Mouse (Mus musculus): ENCODE results near the gene Nupr1.
A peak's percentile ranks its signal among the peaks of the same experiment; 100 is the strongest.

Nupr1 gene

DNA sequence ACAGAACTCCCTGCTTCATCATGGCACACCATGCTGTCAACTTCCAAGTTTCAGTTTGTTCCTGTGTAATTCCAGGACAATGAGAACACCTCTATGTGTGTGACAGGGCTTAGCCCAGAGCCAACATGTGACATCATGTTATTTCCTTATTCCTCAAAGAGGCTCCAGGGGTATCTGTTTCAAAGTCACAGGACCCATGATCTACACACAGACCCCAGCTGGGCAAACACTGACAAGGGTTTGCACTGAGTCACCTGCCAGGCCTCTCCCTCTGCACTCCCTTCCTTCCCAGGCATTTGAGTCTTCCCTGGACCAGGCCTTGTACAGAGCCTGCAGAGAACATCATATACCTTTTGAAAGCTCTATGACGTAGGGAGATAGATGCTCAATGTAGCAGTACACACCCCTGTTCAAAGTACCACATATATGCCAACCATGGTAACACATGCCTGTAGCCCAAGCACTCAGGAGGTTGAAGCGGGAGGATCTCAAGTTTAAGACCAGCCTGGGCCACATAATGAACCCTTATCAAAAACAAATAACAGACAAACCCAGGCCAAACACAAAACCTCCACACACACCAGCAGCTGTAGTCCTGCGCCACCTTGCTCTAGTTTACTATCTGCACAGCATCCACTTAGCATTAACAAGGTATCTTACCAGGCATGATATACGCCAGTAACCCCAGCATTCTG, at the start of gene Nupr1:
Nupr1 (minus strand) TSS at position 38 of the 695 bp plus-strand sequence.
- no peak for DNase-seq (ENCODE audit: low read depth)

DNA sequence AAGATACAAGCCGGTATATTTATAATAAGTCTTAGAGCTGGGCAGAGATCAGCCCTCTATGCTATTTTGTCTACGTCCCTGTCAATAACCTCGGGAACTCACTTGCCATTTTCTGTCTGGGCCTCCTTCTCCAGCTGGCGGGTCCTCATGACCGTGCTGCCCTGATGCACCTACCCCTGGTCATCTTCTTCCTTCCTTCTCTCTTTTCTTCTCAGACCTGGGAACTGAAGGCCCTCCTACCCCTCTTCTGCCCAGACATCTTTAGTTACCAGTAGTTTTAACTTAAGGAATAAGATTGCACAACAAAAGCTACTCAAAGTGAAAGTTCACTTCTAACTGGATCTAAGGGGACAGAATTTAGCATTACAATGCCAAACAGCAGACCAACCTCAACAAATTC, 49.0 kb upstream of the Nupr1 start:
- DNase-seq (ENCODE audit: low read depth): no peak

DNA sequence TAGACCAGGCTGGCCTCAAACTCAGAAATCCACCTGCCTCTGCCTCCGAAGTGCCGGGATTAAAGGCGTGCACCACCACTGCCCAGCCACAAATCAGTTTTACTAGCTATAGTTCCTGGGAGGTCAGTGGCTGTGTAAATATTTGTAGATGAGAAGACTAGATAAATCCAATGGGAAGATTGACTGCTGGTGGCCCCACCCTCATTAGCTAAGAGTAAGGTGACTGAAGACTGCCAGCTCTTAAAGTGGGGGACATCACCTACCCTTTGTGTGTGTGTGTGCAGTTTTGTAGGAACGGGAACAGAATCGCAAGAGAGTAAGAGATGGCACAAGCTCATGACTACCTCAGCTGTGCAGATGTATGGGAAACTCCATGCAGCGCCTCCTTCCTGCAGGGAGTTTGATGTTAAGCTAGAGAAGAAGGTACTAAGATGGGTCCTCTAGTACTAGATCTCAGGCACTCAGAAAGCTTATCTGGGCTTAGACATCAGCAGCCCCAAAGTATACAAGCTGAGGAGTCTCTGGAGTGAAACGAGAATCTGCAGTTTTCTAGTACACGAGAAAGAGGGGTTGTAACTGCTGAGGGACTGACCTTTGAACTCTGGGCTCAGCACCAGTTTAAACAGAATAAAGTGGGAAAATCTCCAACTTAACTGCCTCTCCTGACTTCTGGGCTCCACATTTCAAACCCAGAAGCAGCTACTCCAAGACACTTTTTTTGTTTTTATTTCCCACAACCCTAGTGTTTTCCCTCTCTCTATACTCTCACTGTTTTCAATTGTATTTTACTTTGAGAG, 48.1 kb upstream of the Nupr1 start:
- no peak for DNase-seq (ENCODE audit: low read depth)

DNA sequence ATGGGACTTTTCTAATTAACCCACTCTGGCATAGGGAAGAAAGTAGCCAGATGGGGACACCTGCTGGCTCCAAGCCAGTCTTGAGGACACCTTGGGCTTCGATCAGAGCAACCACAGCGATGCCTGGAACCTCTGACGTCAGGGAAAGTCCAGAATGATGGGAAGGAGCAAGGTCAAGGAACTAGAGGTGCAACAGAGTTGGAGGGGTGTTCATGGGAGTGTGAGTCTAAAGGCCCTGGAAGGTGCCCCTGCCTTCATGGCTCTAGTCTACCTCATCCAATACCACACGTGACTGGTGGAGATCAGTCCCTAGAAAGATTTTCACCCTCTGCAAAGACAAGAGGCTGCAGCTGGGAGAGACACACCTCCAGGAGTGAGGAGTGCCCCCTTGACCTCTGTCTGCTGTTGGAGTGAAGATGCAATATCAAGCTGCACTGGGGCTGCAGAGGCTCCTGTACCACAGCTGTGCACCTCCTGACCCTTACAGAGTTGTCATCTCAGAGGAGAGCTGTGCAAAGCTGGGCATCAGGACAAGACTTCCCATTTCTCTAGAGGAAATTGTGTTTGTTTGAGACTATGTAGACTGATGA, 46.1 kb upstream of the Nupr1 start:
- no peak for DNase-seq (ENCODE audit: low read depth)

GRCm38 (mm10) chr7:126676207-126676606, 45.5 kb upstream of the Nupr1 start, which contains the start of gene Sult1a1:
Gene Sult1a1, minus strand, starts transcription at chr7:126676432.
- no peak for DNase-seq (ENCODE audit: low read depth)

DNA sequence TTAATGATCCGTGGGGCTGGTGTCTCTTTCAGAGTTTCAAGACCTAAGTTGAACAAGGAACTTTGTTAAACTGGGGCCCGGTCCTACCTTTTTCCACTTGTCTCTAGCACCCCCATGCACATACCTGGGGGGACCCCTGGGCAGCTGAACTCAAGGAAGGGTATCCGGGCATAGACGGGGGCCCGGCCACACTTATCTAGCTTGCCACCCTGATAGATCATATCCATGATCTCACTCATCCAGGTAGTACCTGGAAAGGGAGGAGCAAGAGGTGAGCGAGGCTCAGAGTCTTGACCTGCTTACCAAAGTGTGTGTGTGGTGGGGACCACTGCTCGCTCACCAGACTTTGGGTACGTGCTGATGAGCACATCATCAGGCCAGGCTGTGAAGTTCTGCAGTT, 44.4 kb upstream of the Nupr1 start:
- no peak for DNase-seq (ENCODE audit: low read depth)

DNA sequence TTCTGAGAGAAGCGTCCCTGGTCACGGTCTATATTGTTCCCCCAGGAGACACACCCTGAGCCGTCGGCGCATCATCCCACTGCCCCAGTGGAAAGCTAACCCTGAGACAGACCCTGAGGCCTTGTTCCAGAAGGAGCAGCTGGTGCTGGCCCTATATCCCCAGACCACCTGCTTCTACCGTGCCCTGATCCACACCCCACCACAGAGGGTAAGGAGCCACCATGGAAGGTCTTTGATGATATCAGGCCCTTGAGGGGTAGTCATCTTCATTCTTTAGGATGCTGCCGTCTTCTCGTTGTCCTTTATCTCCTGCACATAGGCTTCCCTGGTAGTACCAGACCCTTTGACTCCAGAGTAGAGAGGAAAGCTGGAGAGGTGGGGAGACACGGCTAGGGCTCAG, 41.5 kb upstream of the Nupr1 start:
- DNase-seq (ENCODE audit: low read depth): no peak

DNA sequence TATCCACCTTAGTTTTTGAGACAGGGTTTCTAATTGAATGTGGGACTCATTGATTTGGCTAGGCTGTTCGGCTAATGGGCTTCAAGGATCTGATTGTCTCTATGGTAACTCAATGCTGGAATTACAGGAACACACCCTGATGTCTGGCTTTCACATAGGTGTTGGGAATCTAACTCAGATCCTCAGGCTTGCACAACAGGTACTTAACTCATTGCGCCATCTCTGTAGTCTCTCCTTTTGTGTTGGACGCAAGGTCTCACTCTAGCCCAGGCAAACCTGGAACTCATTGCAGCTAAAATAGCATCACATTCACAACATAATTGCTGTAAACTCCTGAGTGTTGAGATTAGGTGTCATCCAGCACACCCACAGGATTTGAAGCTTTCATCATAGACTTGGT, 39.5 kb upstream of the Nupr1 start:
- DNase-seq (ENCODE audit: low read depth): no peak

DNA sequence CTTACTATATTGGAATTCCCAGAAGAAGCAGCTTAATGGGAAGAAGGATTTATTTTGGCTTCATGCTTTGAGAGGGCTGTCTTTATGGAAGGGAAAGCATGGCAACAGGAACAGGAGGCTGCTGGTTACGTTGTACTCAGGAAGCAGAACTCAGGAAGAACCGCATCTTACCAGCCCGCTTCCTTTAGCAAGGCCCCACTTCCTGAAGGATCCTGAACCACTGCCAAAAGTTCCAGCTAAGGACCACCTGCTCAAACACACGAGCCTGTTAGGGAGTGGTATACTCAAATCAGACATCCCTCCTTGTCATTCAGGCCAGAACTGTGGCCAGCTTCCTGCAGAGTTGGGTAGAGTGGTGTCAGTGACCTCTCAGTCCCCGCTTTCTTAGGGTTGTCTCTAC, 37.8 kb upstream of the Nupr1 start:
- no peak for DNase-seq (ENCODE audit: low read depth)

GRCm38 (mm10) chr7:126667495-126668090, 36.9 kb upstream of the Nupr1 start:
- DNase-seq (ENCODE audit: low read depth): no peak

GRCm38 (mm10) chr7:126665269-126665668, 34.6 kb upstream of the Nupr1 start:
- DNase-seq (ENCODE audit: low read depth): no peak

GRCm38 (mm10) chr7:126663646-126664045, 33.0 kb upstream of the Nupr1 start:
- no peak for DNase-seq (ENCODE audit: low read depth)

DNA sequence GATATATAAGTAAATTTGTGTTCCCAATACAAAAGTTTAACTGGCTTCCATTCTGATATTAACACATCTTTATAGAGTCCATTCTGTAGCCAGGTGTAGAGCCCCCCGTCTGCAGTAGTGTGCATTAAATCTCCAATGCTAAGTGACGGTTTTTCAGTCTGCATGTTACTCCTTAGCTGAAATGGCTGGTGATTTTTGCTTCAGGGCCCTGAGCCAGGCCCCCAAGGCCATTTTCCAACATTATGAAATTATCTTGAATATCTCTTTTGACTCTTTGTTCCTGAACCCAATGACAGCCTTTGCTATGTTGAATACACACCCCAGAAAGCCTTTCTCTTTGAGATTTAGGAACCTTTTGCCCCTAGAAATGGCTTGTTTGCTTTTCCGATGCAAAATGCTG, 29.1 kb upstream of the Nupr1 start:
- DNase-seq (ENCODE audit: low read depth): no peak

DNA sequence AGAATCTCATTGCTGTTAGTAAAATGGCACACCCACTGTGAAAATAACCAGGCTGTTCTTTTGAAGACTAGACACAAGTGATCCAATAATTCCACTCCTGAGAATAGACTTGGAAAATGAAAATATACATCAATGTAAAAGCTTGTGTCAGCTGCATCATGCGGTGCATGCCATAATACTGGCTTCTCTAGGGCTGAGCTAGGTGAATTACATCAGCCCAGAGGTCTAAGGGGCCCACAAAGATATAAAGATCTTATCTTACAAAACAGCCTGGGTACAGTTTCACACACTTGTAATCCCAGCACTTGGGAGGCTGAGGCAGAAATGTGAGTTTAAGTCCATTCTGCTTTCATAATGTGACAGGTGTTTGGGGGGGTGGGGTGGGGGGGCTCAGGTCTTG, 26.9 kb upstream of the Nupr1 start:
- peak; percentile 43 for DNase-seq (ENCODE audit: low read depth)

GRCm38 (mm10) chr7:126655695-126656094, 25.0 kb upstream of the Nupr1 start:
- DNase-seq (ENCODE audit: low read depth): peak; percentile 84

DNA sequence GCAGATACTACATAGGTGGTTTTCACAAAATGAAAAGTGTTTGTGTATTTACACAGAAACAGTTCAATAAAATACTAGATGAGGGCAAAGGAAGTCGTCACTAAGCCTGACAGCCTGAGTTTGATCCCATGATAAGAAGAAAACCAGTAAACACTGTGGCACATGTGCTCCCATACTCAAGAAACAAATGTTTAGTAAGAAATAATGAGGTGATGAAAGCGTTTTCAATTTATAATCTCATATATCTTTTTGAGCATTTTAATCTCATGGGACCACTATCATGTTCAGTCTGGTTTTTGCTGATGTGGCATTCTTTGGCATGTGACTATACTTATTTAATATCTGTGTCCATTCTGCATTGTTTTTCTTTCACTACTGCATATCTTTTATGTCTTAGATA, 23.3 kb upstream of the Nupr1 start:
- DNase-seq (ENCODE audit: low read depth): peak; percentile 67

- no peak for DNase-seq (ENCODE audit: low read depth)
Measured at GRCm38 (mm10) chr7:126650852-126651251, 20.2 kb upstream of the Nupr1 start.

DNA sequence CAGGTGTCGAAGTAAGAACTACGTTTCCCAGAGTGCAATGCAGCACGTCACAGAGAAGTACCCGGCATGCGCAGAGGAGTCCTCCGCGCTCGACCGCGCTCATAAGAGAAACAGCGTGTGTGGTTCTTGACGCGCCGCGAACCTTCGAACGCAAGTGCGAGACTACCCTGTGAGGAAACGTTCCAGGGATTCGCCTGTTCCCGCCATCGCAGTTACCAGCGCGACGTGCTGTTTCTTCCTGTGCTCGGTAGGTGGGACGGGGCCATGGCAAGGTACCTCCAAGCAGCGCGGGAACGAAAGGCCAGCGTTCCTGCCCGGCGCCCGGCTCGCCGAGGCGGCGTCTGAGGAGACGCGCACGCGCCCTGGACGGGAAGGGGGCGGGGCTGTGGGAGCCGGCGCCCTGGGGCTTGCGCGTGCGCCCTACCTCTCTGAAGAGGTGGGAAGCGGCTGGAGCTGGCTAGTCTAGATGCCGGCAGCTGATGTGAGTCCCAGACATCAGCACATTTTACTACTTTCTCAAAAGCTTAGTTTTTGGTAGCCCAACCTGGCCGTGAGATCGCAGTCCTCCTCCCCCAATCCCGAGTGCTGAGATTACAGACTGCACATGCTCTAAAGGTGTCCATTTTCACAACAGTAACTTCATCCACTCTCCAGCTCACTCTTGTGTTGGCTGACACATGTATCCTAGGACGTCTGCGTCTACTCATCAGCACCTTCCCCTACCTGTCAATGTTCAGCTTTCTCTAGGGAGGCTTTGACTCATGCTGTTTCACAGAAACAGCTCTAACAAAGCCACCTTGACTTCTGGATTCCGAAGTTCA, 18.8 kb upstream of the Nupr1 start, which contains the start of gene Sgf29:
Sgf29 (plus strand) TSS at position 79 of the 821 bp plus-strand sequence.
- DNase-seq (ENCODE audit: low read depth): peak; percentile 96

GRCm38 (mm10) chr7:126648486-126648885, 17.8 kb upstream of the Nupr1 start:
- DNase-seq (ENCODE audit: low read depth): peak; percentile 60

DNA sequence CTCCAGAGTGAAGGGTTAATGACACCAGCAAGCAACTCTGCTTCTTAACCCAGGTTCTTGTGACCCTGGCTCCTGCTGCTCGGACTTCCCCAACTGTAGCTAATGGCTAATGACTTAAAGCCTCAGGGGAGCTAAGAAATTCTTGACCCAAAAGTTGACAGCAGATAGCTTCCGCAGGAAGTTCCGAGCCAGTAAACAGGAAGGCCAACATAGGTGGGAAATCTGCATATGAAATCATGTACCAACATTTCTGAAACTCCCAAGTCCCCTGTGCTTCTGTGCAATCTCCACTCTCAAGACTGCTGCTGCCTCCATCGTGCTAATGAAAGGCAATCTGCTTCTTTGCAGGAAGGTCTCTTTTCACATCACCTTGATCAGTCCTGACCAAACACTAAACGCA, 15.0 kb upstream of the Nupr1 start:
- DNase-seq (ENCODE audit: low read depth): no peak

- DNase-seq (ENCODE audit: low read depth): no peak
Measured at GRCm38 (mm10) chr7:126644914-126645313, 14.3 kb upstream of the Nupr1 start.

GRCm38 (mm10) chr7:126644345-126644744, 13.7 kb upstream of the Nupr1 start:
- no peak for DNase-seq (ENCODE audit: low read depth)
